Mouse (Mus musculus) c-Kit-positive CD71-positive TER-119-positive erythroid progenitor cells, embryonic 14.5 days (primary cell): Measurements from ENCODE around the gene Ano6.
A peak's percentile ranks its signal among the peaks of the same experiment; 100 is the strongest.

Experiments used
- DNase-seq: peaks from one replicate; pipeline ENCODE4 v3.0.0-alpha.2; 2013; ENCODE audit warnings: low spot score

Ano6 gene

DNA sequence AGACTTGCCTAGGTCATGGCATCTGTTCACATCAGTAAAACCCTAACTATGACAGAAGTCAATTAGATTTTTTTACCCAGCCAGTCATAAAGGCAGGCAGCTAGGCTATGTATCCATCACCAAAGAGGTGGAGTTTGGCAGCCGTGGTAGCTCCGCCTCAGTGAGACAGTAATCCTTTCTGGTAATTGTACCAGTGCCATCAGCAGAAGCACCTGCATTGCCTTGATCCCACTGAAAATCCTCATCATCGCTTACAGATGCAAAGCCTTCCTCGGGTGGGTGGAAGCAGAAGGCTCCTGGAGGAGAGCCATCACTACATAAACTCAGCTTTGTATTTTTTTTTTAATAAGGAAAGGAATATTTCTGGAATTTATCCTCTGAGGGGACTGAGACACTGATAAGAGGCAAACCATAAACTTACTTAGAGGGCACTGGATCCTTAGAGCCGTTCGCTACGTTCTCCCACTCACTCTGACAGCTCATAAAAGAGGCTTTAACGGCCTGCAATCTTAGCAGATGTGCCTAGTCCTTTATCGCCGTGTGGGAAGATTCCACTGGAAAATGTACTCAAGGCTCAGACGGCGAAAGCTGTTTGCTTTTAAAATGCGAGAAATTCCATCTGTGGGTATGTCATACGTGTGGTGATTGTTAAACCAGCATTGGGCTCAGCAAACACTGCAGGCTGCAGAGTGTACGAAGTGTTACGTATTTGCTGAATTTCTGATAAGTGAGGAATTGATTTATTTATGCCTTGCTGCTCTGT lies 140.6 kb downstream of the Ano6 start:
- DNase-seq, result no peak

GRCm38 (mm10) chr15:95932358-95932757 lies 141.7 kb downstream of the Ano6 start:
- no peak for DNase-seq

DNA sequence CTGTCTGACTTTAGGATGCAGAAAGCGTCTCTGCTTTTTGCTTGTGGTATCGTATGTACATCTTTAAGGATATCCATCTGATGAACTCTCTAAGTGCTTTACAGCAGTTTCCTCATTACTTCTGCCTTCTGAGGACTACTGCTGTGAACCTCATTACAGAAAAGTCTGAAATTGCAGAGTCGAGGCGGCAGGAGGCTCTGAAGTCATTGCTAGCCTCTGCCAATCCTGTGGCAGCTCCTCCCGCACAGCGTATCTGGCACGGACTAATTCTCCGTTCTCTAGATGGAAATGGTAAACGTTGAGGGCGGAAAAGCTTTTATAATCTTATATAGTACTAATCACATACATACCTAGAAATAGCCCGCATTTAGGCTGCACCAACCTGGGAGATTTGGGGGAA lies 144.5 kb downstream of the Ano6 start:
- no peak for DNase-seq

- peak; percentile 24 for DNase-seq
These were observed 152.8 kb downstream of the Ano6 start for GRCm38 (mm10) chr15:95943470-95943869.

GRCm38 (mm10) chr15:95944299-95944698 lies 153.7 kb downstream of the Ano6 start:
- no peak for DNase-seq

DNA sequence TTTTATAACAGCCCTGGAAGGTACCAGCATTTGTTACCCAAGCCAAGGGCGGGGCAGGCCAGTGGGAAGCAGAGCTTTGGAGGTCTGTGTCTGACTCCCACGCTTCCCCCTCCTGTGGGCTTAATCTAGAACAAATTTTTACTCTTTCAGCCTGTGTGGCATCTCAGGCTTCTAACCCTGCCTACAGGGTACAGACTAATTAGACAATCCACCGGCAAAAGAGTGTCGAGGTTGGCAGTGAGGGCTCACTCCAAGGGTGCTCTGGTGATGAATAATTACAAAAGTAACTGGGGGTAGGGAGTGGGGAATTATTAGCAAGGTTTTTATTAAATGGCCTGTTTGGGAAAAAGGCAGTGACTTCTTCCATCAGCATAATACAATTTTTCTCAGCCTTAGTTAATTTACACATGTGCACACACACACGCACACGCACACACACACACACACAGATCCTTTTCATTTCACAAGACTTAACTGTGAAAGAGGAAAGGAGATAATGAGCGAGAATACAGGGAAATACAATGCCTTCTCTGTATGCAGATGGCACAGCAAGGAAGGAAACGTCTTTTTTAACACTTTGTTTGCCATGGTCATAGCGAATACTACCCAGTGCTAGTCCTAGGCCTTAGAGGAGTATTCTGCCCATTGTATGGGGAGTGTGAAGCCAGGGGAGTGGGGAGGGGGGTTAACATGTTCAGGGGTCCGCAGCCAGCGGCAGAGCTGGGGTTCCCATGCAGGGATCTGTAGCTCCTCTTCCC lies 155.5 kb downstream of the Ano6 start:
- DNase-seq, result no peak

GRCm38 (mm10) chr15:95948411-95948810 lies 157.8 kb downstream of the Ano6 start:
- DNase-seq, result no peak

DNA sequence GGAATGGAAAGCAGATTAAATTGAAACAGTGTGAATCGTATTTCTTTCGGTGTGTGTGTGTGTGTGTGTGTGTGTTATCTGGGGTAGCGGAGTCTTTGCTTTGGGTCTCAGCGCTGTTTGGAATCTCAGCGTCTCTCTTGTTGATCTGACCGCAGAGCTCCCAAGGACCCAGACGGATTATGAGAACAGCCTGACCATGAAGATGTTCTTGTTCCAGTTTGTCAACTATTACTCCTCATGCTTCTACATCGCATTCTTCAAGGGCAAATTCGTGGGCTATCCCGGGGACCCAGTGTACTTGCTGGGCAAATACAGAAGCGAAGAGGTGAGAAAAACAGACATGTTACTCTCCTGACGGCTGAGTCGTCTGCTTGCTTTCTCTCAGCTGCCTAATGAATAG lies 158.7 kb downstream of the Ano6 start:
- no peak for DNase-seq

DNA sequence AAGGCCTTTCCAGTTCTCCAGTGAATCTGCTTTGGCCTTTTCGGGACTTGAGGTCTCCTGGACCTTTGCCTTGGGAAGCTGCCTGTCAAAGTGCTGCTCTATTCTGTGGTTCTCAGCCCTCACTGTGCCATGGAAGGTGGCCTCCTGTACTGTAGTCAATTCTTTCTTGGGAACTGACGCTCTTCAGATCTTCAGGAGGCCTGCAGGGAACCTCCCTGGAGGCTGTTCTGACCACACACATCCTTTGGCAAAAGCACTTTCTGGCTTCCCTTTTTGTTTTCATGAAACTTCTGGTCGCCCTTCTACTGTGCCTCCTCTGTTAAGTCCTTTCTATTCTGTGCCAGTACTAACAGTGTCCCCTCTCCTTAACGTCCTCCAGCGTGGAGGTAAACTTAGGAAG lies 160.9 kb downstream of the Ano6 start:
- DNase-seq, result no peak

DNA sequence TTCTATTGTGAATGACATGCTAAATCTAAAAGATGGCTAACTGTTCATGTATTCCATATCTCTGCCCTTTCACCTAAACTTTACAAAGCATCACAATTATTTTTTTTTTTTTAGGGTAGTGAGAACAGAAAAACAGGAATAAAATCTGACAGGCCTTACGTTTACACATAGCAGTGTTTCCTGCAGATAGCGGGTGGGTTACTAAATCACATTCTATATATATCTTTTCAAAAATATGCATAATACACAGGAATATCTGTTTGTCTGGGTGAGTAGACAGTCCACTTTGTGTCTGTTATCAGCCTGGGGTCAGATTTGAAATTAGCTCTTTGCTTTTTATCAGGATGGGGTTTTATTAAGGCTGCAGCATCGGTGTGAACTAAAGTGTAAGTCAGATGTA lies 166.0 kb downstream of the Ano6 start:
- DNase-seq, result no peak

GRCm38 (mm10) chr15:95962411-95963123 lies 171.9 kb downstream of the Ano6 start:
- DNase-seq, result no peak

- DNase-seq, result no peak
These were observed 172.5 kb downstream of the Ano6 start for GRCm38 (mm10) chr15:95963124-95963482.

DNA sequence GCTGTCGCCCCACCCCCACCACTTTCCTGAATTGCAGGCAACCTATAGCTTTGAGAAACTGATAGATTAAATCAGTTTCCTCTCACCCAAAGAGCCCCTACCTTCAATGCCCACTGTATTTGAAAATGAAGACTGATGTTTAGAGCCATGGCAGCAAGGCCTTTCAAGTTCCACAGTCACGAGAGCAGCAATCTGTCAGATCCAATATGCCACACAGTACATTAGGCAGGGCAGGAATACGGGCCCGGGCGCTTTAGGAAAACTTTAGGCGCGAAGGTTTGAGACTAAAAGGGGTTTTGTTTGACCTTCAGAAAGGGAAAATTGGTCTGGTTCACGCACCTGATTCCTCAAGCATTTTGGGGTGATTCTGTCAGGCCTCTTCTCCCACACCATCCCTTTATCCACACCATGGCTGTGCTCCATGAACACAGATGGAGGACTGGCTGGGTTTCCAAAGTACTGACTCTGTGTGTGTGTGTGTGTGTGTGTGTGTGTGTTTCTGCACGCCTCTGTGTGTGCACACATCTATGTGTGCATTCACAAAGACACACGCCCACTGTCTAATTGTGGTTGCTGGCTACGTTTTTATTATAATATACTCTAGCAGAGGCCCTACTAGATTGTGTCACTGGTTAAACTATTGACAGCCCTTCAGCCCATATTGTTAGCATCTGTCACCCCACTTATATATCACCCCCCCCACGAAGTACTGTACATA lies 173.0 kb downstream of the Ano6 start:
- no peak for DNase-seq

GRCm38 (mm10) chr15:95964251-95964561 lies 173.6 kb downstream of the Ano6 start:
- no peak for DNase-seq

GRCm38 (mm10) chr15:95966979-95967378 lies 176.3 kb downstream of the Ano6 start:
- DNase-seq, result no peak

DNA sequence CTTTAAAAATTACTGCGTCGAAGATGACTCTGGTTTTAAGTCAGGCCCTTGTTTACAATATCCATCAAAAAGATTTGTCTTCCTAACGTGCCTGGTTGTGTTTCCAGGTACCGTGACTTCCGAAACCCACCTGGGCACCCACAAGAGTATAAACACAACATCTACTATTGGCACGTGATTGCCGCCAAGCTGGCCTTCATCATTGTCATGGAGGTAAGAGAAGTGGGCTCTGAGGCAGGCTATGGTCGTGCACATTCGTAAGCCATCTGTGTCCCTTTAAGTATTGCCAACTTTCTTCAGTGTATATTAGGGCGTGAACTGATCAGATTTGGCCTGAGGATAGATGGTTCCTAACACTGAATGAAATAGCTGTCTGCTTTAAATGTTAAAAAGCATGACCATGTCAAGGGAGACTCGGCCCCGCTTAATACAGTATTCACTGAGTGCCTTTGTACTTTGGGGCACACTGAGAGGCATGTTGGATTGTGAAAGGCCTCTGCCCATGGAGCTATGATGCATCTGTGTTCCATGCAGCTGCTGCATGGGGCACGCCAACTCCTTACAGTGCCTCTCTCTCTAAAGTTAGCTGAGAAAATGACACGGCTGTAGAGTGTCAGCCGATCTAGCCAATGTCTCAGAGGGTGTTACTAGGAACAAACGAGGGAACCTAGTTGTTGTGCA lies 177.0 kb downstream of the Ano6 start:
- DNase-seq, result no peak

DNA sequence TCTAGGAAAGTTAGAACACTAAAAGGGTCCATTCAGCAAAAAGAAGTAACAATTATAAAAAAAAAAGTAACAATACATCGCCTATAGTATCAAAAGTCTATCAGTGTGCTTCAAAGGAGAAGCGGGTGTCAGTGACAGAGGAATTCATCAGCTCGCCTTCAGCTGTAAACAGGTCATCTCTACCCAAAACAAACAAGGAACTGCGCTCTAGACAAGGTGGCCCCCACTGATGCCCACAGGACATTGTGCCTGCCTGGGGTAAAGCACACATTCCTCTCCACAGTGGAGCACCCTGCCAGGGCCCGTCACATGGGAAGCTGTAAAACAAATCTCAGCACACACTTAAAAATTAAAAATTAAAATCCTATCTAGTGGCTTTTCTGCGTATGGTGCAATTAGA lies 179.0 kb downstream of the Ano6 start:
- DNase-seq, result no peak

- DNase-seq, result no peak
These were observed 179.5 kb downstream of the Ano6 start for GRCm38 (mm10) chr15:95970176-95970575.

GRCm38 (mm10) chr15:95970691-95971090 lies 180.0 kb downstream of the Ano6 start:
- no peak for DNase-seq

GRCm38 (mm10) chr15:95971302-95971701 lies 180.7 kb downstream of the Ano6 start:
- DNase-seq, result no peak

DNA sequence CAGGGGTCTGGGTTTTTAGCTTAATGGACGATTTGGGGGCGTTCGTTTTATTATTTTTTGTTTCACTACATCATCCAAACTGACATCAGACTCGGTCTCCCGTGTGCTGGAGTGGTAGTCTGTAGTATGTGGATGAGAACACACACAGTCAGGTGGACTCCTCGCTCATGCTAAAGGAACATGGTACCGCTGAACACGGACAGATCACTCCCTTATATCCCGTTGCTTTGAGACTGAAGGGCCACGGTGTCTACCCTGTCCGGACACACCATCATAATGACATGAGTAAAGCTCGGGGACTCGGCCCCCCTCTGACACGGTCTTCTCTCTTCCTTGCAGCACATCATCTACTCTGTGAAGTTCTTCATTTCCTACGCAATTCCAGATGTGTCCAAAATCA lies 181.5 kb downstream of the Ano6 start:
- DNase-seq, result no peak

GRCm38 (mm10) chr15:95972621-95973020 lies 182.0 kb downstream of the Ano6 start:
- no peak for DNase-seq
